Mouse (Mus musculus) midbrain, postnatal 0 days (tissue): ENCODE data around the gene Syne2. TPM values are rescaled to one million over a fixed set of nuclear protein-coding genes. Genes with fewer than 3 reads are reported as not detected.
A peak's percentile ranks its signal among the peaks of the same experiment; 100 is the strongest.

ENCODE experiments used
- ATAC-seq: fragments of 200-750 bp; cut with Nextera tagmentation; 2 replicates; pipeline ENCODE4 v1.8.0; 2017; ENCODE audit warnings: moderate number of reproducible peaks, mild to moderate bottlenecking, moderate TSS enrichment, moderate library complexity; ENCODE audit not compliant: low FRiP score
- DNase-seq: peaks from one replicate; pipeline ENCODE4 v3.0.0-alpha.2; 2015; ENCODE audit warnings: low spot score
- H3K27ac ChIP-seq: fragments of 300-500 bp; sonication (generic); 2 replicates; pipeline ENCODE4 v1.5.1; 2014; ENCODE audit warnings: low read depth, mild to moderate bottlenecking, low read length, mixed read lengths
- H3K27me3 ChIP-seq: fragments of 300-500 bp; sonication (generic); 2 replicates; pipeline ENCODE4 v1.6.1; 2014; ENCODE audit warnings: low read length, control low read depth, mixed read lengths; ENCODE audit not compliant: insufficient read depth
- H3K36me3 ChIP-seq: fragments of 300-500 bp; sonication (generic); 2 replicates; pipeline ENCODE4 v1.6.1; 2014; ENCODE audit warnings: low read length, control low read depth, mixed read lengths; ENCODE audit not compliant: insufficient read depth
- H3K4me1 ChIP-seq: fragments of 300-500 bp; sonication (generic); 2 replicates; pipeline ENCODE4 v1.6.1; 2014; ENCODE audit warnings: mild to moderate bottlenecking, control low read depth, antibody characterized with exemption, low read length, mixed read lengths; ENCODE audit not compliant: insufficient read depth
- H3K4me2 ChIP-seq: fragments of 300-500 bp; sonication (generic); 2 replicates; pipeline ENCODE4 v1.6.1; 2014; ENCODE audit warnings: low read depth, mild to moderate bottlenecking, low read length, mixed read lengths; ENCODE audit not compliant: poor library complexity, severe bottlenecking
- H3K4me3 ChIP-seq: fragments of 300-500 bp; sonication (generic); 2 replicates; pipeline ENCODE4 v1.5.1; 2014; ENCODE audit warnings: low read depth, mild to moderate bottlenecking, low read length, moderate library complexity
- H3K9ac ChIP-seq: fragments of 300-500 bp; sonication (generic); replicated peaks from 2 replicates; pipeline ENCODE4 v1.6.1; 2014; ENCODE audit warnings: mild to moderate bottlenecking, low read length, moderate library complexity, mixed read lengths; ENCODE audit not compliant: poor library complexity, severe bottlenecking
- H3K9me3 ChIP-seq: fragments of 300-500 bp; sonication (generic); 2 replicates; pipeline ENCODE4 v1.6.1; 2016; ENCODE audit warnings: low read length, control low read depth
- CTCF ChIP-seq: IDR thresholded peaks from 2 replicates; pipeline ENCODE4 v1.5.1; 2016; ENCODE audit warnings: antibody characterized with exemption, mild to moderate bottlenecking
- WGBS: fragments of 180-500 bp; shearing (Covaris S2); extraction: QIAGEN DNeasy Blood & Tissue Kit; methylation state at CpG from one replicate; pipeline ENCODE4 v1.1.7; 2014; 5-methylcytosine and 5-hydroxymethylcytosine counted together
- polyA plus RNA-seq: library from polyadenylated mRNA; unstranded; fragments of >200 nt; fragmentation: Nextera tagmentation; extraction: Ambion mirVana; gene quantifications from 2 replicates; pipeline ENCODE4 v1.2.1, GENCODE M21; 2015
- total RNA-seq: library from RNA; depleted of rRNA; stranded (reverse); fragments of >200 nt; gene quantifications from 2 replicates; pipeline ENCODE4 v1.2.3, GENCODE M21; 2014

The Syne2 gene
- total and polyA plus RNA-seq, 2 experiments from 2014 or later, result 20.3 to 49.3 TPM

- no peaks in the 10 kb centered on the region for H3K27me3 ChIP-seq
- H3K36me3 ChIP-seq, result peaks cover 16% of the 10 kb centered on the region; the same call in 1 of the 2 replicates
- WGBS, result 87% methylated on average over 9 of the region's 9 CpGs
- no peak overlapping the region for H3K9ac ChIP-seq
- H3K4me3 ChIP-seq, result no peak overlapping the region
- H3K9me3 ChIP-seq, result no peaks in the 10 kb centered on the region
- H3K4me2 ChIP-seq, result no peak overlapping the region
- H3K27ac ChIP-seq, result no peak overlapping the region
- H3K4me1 ChIP-seq, result peaks cover 10% of the 10 kb centered on the region; the same call in 1 of the 2 replicates
- TF ChIP-seq CTCF, result no peak
- no peak for ATAC-seq
- no peak for DNase-seq
Observed at GRCm38 (mm10) chr12:76085066-76085465, 267.1 kb downstream of the Syne2 start.

- no peaks in the 10 kb centered on the region for H3K9me3 ChIP-seq
- no peak for ATAC-seq
- H3K27ac ChIP-seq, result no peak overlapping the region
- 75% methylated on average over 15 of the region's 15 CpGs for WGBS
- peaks cover 25% of the 10 kb centered on the region for H3K36me3 ChIP-seq
- H3K4me2 ChIP-seq, result no peak overlapping the region
- no peak for TF ChIP-seq CTCF
- no peak for DNase-seq
- H3K4me1 ChIP-seq, result no peaks in the 10 kb centered on the region; the same call in 1 of the 2 replicates
- H3K9ac ChIP-seq, result no peak overlapping the region
- H3K4me3 ChIP-seq, result no peak overlapping the region
- no peaks in the 10 kb centered on the region for H3K27me3 ChIP-seq
Observed at GRCm38 (mm10) chr12:76085956-76086905, 268.3 kb downstream of the Syne2 start.

- 82% methylated on average over 13 of the region's 13 CpGs for WGBS
- H3K4me2 ChIP-seq, result no peak overlapping the region
- no peaks in the 10 kb centered on the region for H3K27me3 ChIP-seq
- H3K4me1 ChIP-seq, result no peaks in the 10 kb centered on the region
- H3K9me3 ChIP-seq, result no peaks in the 10 kb centered on the region
- peaks cover 25% of the 10 kb centered on the region for H3K36me3 ChIP-seq
- ATAC-seq (no peak), DNase-seq (no peak)
- no peak overlapping the region for H3K27ac ChIP-seq
- no peak overlapping the region for H3K9ac ChIP-seq
- TF ChIP-seq CTCF, result no peak
- H3K4me3 ChIP-seq, result no peak overlapping the region
Observed at GRCm38 (mm10) chr12:76087025-76087424, 269.1 kb downstream of the Syne2 start.

DNA sequence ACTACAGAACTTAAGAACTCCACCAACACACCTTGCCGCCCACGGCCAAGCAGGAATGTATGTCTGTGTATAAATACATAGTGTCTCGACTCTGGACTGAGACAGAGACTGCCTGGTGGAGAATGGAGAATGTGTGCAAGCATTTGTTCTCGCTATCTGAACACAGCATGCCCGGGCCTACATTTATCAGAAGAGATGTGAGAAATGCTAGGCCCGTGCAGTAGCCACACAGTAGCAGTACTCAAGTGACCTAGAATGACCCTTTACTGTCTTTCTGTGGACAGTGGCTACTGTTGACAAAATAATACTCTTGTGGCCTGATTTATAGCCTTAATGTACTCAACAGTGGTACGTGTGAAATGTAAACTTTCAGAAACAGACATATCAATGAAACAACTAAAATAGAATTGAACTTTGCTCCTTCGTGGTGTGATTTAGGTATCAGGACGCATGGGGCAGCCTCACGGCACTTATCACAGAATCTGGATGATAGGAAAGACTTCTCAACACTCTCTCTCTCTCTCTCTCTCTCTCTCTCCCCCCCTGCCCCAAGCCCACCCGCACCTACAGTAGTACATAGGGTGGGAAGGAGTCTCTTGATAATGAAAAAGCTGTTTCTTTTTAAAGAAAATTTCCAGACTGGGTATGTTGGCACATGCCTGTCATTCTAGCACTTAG lies 275.0 kb downstream of the Syne2 start:
- no peaks in the 10 kb centered on the region for H3K4me1 ChIP-seq
- no peaks in the 10 kb centered on the region for H3K9me3 ChIP-seq
- H3K4me2 ChIP-seq, result no peak overlapping the region
- ATAC-seq (no peak), DNase-seq (no peak)
- H3K27ac ChIP-seq, result no peak overlapping the region
- H3K36me3 ChIP-seq, result peaks cover 58% of the 10 kb centered on the region
- 93% methylated on average over 11 of the region's 11 CpGs for WGBS
- H3K4me3 ChIP-seq, result no peak overlapping the region
- no peak overlapping the region for H3K9ac ChIP-seq
- no peaks in the 10 kb centered on the region for H3K27me3 ChIP-seq
- no peak for TF ChIP-seq CTCF

DNA sequence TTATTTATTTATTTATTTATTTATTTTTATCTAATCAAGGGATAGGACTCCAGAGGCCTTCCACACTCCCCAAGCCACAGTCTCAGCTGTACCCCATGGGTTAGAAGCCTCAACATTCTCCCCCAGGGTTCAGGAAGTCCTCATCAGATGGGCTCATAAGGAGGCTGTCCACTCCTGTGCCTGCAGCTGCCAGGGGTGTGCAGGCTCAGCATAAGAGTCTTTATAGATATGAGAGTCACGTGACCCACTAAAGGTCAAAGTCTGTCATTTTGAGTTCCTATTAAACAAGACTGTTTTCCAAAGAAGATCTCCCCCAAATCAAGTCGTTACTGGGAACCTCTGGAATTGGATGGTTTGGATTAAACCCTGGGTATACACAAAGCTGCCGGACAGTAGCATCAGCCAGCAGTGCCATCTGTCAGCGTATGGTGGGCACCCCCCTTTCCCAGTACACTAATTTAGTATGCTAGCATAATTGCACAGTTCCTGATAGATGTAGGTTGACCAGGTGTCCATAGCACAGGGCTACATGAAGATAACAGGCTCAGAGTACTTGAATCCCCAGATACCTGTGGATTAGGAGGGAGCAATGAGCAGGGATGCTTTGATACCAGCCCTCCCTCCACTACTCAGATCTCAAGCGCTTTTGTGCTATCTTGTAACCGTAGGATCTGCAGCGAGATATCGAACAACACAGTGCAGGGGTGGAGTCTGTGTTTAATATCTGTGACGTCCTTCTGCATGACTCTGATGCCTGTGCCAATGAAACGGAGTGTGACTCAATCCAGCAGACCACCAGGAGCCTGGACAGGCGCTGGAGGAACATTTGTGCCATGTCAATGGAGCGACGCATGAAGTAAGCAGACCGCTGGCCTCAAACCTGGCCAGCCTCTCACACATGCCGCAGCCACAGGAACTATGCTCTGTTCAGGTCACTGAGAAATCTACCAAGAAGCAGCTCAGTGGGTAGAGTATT lies 276.0 kb downstream of the Syne2 start:
- TF ChIP-seq CTCF, result no peak
- DNase-seq (peak; percentile 26), ATAC-seq (no peak)
- Histone ChIP-seq H3K4me3 (no peak overlapping the region), H3K27ac (no peak overlapping the region), H3K36me3 (peaks cover 62% of the 10 kb centered on the region), H3K27me3 (no peaks in the 10 kb centered on the region), H3K4me1 (no peaks in the 10 kb centered on the region), H3K9me3 (no peaks in the 10 kb centered on the region), H3K4me2 (no peak overlapping the region), H3K9ac (no peak overlapping the region)
- WGBS, result 90% methylated on average over 15 of the region's 15 CpGs
